Mouse (Mus musculus): ENCODE results near the gene Aup1. TPM values are rescaled to one million over a fixed set of nuclear protein-coding genes. Genes with fewer than 3 reads are reported as not detected.

Gene Aup1
- polyA plus RNA-seq, 1 experiment from 2014 or later: 169 TPM

GRCm38 (mm10) chr6:83033249-83034185 is 20.8 kb upstream of the Aup1 start, which contains the start of the genes Dok1 and Loxl3:
Gene Dok1, minus strand, starts transcription at chr6:83033471.
Gene Loxl3, plus strand, starts transcription at chr6:83034173.
- Histone ChIP-seq H3K27me3 (ENCODE audit: low read depth, poor library complexity, severe bottlenecking) (peaks cover 82% of the 10 kb centered on the region), H3K27ac (peak within 1 kb of the TSS; percentile 88), H3K4me3 (peak within 1 kb of the TSS; percentile 66), H3K4me1 (peaks cover 44% of the 10 kb centered on the region), H3K9me3 (replicated peaks) (no peaks in the 10 kb centered on the region), H3K36me3 (no peaks in the 10 kb centered on the region)
- peak; percentile 86 for DNase-seq (ENCODE audit: low spot score)
- WGBS: under 1% methylated on average over 51 of the region's 51 CpGs

- 17% methylated on average over 5 of the region's 5 CpGs for WGBS
- H3K36me3 ChIP-seq: no peaks in the 10 kb centered on the region
- peaks cover 72% of the 10 kb centered on the region for H3K27me3 ChIP-seq (ENCODE audit: low read depth, poor library complexity, severe bottlenecking)
- H3K4me3 ChIP-seq: peak overlapping the region; percentile 66
- DNase-seq (ENCODE audit: low spot score): peak; percentile 38
- peak overlapping the region; percentile 88 for H3K27ac ChIP-seq
- no peaks in the 10 kb centered on the region for H3K9me3 ChIP-seq (replicated peaks)
- peaks cover 49% of the 10 kb centered on the region for H3K4me1 ChIP-seq
Observed at GRCm38 (mm10) chr6:83034463-83035055, 19.8 kb upstream of the Aup1 start.

DNA sequence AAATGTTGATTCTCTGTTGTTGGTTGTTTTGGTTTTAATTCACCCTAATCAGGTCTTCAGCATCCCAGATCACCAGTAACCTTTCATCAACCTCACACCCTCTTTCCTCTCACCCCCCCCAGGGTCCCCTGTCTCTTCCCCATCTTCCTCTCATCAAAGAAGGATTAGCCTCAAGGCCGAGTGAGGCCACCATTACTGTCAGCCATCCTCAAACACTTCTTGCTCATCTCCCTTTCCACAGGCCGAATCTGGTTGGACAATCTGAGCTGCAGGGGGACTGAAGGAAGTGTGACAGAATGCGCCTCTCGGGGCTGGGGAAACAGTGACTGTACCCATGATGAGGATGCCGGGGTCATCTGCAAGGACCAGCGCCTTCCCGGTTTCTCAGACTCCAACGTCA is 17.1 kb upstream of the Aup1 start:
- no peaks in the 10 kb centered on the region for H3K9me3 ChIP-seq (replicated peaks)
- WGBS: 72% methylated on average over 8 of the region's 8 CpGs
- peaks cover 41% of the 10 kb centered on the region for H3K4me1 ChIP-seq
- H3K27ac ChIP-seq: no peak overlapping the region
- H3K36me3 ChIP-seq: no peaks in the 10 kb centered on the region
- no peak for DNase-seq (ENCODE audit: low spot score)
- H3K27me3 ChIP-seq (ENCODE audit: low read depth, poor library complexity, severe bottlenecking): peaks cover 49% of the 10 kb centered on the region
- no peak overlapping the region for H3K4me3 ChIP-seq

DNA sequence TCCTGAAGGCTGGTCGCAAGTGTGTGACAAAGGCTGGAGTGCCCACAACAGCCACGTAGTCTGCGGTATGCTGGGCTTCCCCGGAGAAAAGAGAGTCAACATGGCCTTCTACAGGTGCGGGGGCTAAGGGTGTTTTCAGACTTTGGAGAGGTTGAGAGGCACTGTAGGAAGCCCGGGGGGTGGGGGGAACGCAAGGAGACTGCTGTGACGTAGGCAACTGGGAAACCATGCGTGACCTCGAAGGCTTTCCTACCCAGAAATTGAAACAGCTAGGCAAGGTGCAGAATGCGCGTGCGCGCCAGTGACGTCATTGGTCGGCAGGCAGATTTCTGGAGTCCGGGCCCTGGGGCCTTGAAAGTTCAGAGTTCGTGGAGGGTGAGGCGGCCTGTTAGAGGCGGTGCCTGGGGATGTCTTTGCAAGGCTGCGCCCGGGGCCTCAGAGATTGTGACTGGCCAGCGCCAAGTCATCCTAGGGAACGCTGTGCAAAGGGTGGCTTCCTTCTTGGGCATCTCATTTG is 15.8 kb upstream of the Aup1 start:
- Histone ChIP-seq H3K27me3 (ENCODE audit: low read depth, poor library complexity, severe bottlenecking) (peaks cover 42% of the 10 kb centered on the region), H3K4me3 (peak overlapping the region; percentile 32), H3K4me1 (peaks cover 36% of the 10 kb centered on the region), H3K9me3 (replicated peaks) (no peaks in the 10 kb centered on the region), H3K27ac (peak overlapping the region; percentile 58), H3K36me3 (no peaks in the 10 kb centered on the region)
- peak; percentile 94 for DNase-seq (ENCODE audit: low spot score)
- 9% methylated on average over 24 of the region's 24 CpGs for WGBS

GRCm38 (mm10) chr6:83040601-83041000 is 13.7 kb upstream of the Aup1 start:
- DNase-seq (ENCODE audit: low spot score): no peak
- H3K4me1 ChIP-seq: peaks cover 24% of the 10 kb centered on the region
- no peak overlapping the region for H3K27ac ChIP-seq
- no peaks in the 10 kb centered on the region for H3K36me3 ChIP-seq
- 75% methylated on average over 5 of the region's 5 CpGs for WGBS
- no peaks in the 10 kb centered on the region for H3K9me3 ChIP-seq (replicated peaks)
- no peak overlapping the region for H3K4me3 ChIP-seq
- peaks cover 30% of the 10 kb centered on the region for H3K27me3 ChIP-seq (ENCODE audit: low read depth, poor library complexity, severe bottlenecking)

DNA sequence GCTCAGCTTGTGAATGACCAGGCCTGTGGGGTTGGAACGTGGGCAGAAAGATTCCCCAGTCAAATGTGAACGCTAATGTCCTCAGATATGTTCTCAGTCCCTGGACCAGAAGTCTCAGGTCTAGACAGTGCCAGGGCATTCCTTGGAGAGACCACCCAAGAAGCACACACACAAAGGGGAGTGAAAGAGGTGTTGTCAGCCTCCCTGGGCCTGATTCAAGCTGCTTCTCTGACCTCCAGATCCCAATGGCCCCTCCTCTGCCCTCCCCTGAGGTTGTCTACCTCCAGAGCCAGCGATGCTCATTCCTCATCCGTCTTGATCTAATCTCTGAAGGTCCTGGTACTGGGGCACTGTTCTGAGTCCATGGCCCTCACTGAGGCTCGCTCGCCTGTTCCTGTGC is 10.8 kb upstream of the Aup1 start:
- H3K9me3 ChIP-seq (replicated peaks): no peaks in the 10 kb centered on the region
- no peaks in the 10 kb centered on the region for H3K36me3 ChIP-seq

DNA sequence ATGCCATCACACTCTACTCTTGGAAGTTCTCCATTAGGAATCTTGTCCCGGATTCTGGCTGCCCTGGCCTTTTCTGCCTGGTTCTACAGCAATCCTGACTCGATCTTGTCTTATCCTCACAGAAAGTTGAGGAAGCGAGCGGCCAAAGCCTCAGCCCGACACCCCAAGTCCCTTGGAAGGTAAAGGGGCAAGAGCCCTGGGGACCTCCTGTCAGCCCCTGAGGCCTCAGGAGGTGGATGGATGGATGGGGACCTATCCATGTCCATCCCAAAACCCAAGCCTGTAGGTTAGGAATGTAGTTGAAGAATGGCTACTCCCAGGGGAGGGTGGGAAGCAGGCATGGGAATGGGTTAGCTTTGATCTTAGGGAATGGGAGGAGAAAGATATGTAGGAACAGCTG is 10.3 kb upstream of the Aup1 start:
- H3K27ac ChIP-seq: peak overlapping the region; percentile 32; the same call in 1 of the 2 replicates
- no peaks in the 10 kb centered on the region for H3K36me3 ChIP-seq
- no peak for DNase-seq (ENCODE audit: low spot score)
- peaks cover 14% of the 10 kb centered on the region; the same call in 1 of the 2 replicates for H3K4me1 ChIP-seq
- no peaks in the 10 kb centered on the region for H3K9me3 ChIP-seq (replicated peaks)
- 0 out of 2 replicates have a peak, but pooled peaks cover 3% of the 10 kb centered on the region for H3K27me3 ChIP-seq (ENCODE audit: low read depth, poor library complexity, severe bottlenecking)
- 90% methylated on average over 5 of the region's 5 CpGs for WGBS
- H3K4me3 ChIP-seq: no peak overlapping the region

More for the DNA sequence above, 10.8 kb upstream of the Aup1 start:
- H3K4me1 ChIP-seq: peaks cover 18% of the 10 kb centered on the region
- no peak overlapping the region for H3K4me3 ChIP-seq
- peak overlapping the region; percentile 32; the same call in 1 of the 2 replicates for H3K27ac ChIP-seq
- DNase-seq (ENCODE audit: low spot score): no peak
- 65% methylated on average over 6 of the region's 6 CpGs for WGBS
- H3K27me3 ChIP-seq (ENCODE audit: low read depth, poor library complexity, severe bottlenecking): 0 out of 2 replicates have a peak, but pooled peaks cover 3% of the 10 kb centered on the region

DNA sequence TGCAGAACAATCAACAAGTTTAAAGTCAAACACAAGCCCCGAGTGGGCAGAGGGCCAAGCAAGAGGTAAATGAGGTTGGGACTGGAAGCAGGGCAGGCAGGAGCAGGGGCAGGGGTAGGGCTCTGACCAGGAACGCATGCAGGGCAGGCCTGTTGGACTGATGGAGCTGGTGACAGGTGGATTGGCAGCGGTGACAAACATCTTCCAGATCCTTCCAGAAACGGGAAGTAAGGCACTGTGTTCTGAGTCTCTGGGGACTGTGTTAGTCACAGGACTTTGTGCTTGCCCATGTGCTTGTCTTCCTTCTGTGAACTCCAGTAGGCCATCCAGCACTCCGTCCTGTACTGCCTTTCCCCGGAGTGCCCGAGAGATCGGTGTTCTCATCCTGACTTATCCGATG is 9.6 kb upstream of the Aup1 start:
- H3K4me3 ChIP-seq: 0 out of 2 replicates have a peak overlapping the region, but pooled peaks have one; percentile 10
- H3K9me3 ChIP-seq (replicated peaks): no peaks in the 10 kb centered on the region
- WGBS: 79% methylated on average over 9 of the region's 9 CpGs
- DNase-seq (ENCODE audit: low spot score): no peak
- H3K27me3 ChIP-seq (ENCODE audit: low read depth, poor library complexity, severe bottlenecking): 0 out of 2 replicates have a peak, but pooled peaks cover under 1% of the 10 kb centered on the region
- H3K36me3 ChIP-seq: peaks cover 3% of the 10 kb centered on the region; the same call in 1 of the 2 replicates
- peaks cover 17% of the 10 kb centered on the region; the same call in 1 of the 2 replicates for H3K4me1 ChIP-seq
- no peak overlapping the region for H3K27ac ChIP-seq

DNA sequence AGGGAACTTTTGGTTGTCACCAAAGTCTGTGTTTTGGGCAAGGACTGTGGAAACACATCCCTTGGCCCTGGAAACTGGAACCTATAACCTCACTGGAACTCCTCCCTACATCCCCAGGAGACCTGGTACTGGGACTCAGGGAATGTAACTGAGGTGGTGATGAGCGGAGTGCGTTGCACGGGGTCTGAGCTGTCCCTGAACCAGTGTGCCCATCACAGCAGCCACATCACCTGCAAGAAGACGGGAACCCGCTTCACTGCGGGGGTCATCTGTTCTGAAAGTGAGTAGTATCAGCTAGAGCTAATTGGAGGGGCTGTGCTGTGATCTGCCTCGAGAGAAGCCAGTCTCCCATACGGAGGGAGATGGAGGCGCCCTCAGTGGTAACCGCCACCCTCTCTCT is 5.0 kb upstream of the Aup1 start:
- H3K4me3 ChIP-seq: no peak overlapping the region
- H3K27ac ChIP-seq: no peak overlapping the region
- H3K4me1 ChIP-seq: peaks cover 21% of the 10 kb centered on the region
- no peak for DNase-seq (ENCODE audit: low spot score)
- H3K27me3 ChIP-seq (ENCODE audit: low read depth, poor library complexity, severe bottlenecking): no peaks in the 10 kb centered on the region
- no peaks in the 10 kb centered on the region for H3K9me3 ChIP-seq (replicated peaks)
- 69% methylated on average over 10 of the region's 10 CpGs for WGBS
- H3K36me3 ChIP-seq: peaks cover 27% of the 10 kb centered on the region

GRCm38 (mm10) chr6:83053136-83053960 is 973 bp upstream of the Aup1 start:
- WGBS: 4% methylated on average over 26 of the region's 26 CpGs
- peak overlapping the region; percentile 99 for H3K4me3 ChIP-seq
- DNase-seq (ENCODE audit: low spot score): peak; percentile 64
- peaks cover 53% of the 10 kb centered on the region for H3K36me3 ChIP-seq
- peaks cover 33% of the 10 kb centered on the region for H3K4me1 ChIP-seq
- no peaks in the 10 kb centered on the region for H3K9me3 ChIP-seq (replicated peaks)
- H3K27me3 ChIP-seq (ENCODE audit: low read depth, poor library complexity, severe bottlenecking): peaks cover 3% of the 10 kb centered on the region; the same call in 1 of the 2 replicates
- H3K27ac ChIP-seq: peak overlapping the region; percentile 93

- Histone ChIP-seq H3K4me3 (peak within 1 kb of the TSS; percentile 99), H3K27ac (peak within 1 kb of the TSS; percentile 93), H3K36me3 (peaks cover 52% of the 10 kb centered on the region), H3K27me3 (ENCODE audit: low read depth, poor library complexity, severe bottlenecking) (peaks cover 17% of the 10 kb centered on the region), H3K9me3 (replicated peaks) (no peaks in the 10 kb centered on the region), H3K4me1 (peaks cover 29% of the 10 kb centered on the region)
- WGBS: under 1% methylated on average over 50 of the region's 50 CpGs
- no peak for DNase-seq (ENCODE audit: low spot score)
Observed at GRCm38 (mm10) chr6:83054871-83055431, 630 bp downstream of the Aup1 start, which contains the start of gene Htra2. Gene Htra2, minus strand, starts transcription at chr6:83055273.

DNA sequence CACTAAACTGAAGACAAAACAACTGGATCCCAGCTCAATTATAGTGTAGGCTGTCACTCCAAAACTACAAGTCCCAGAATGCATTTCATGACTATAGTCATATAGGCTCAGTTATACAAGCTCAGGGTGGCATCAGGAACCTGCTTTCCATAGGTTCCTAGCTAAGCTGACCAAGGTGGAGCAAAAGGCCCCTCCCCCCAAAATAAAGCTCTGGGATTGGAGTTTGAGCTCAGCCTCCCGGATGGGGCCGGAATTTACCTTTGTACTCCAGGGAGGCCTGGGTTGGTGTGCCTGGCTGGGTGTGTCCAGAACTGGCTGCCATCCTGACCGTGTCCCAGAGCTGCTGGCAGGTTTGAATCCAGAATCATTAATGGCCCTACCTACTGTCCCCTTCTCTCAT is 3.5 kb downstream of the Aup1 start, which contains the start of gene Dqx1:
Dqx1 (plus strand) TSS at position 55 of the 400 bp plus-strand sequence.
- Histone ChIP-seq H3K27ac (no peak within 1 kb of the TSS), H3K36me3 (peaks cover 29% of the 10 kb centered on the region), H3K4me1 (peaks cover 36% of the 10 kb centered on the region), H3K27me3 (ENCODE audit: low read depth, poor library complexity, severe bottlenecking) (peaks cover 46% of the 10 kb centered on the region), H3K9me3 (replicated peaks) (no peaks in the 10 kb centered on the region), H3K4me3 (no peak within 1 kb of the TSS)
- no peak for DNase-seq (ENCODE audit: low spot score)
- 50% methylated on average over 3 of the region's 3 CpGs for WGBS
